In genomic region chr5:115491076-115491475, GRCm38 (mm10) we compare ENCODE assay signal across 8 mouse cellular contexts. TPM values are rescaled to one million over a fixed set of nuclear protein-coding genes. Genes with fewer than 3 reads are reported as not detected.
DNase-seq lines count a peak whose midpoint lies in the region; ATAC-seq and TF ChIP-seq lines count a peak whose summit lies in the region.

No protein-coding gene starts in this region.

- H3K4me2 ChIP-seq in kidney, postnatal 0 days (ENCODE audit: low read length) = peak overlapping the region; percentile 69
- peak overlapping the region; percentile 87; the same call in 1 of the 2 replicates for H3K4me2 ChIP-seq in midbrain, embryonic 15.5 days

- H3K27me3 ChIP-seq in kidney, postnatal 0 days (ENCODE audit: insufficient read depth, low read length) = no peaks in the 10 kb centered on the region
- no peaks in the 10 kb centered on the region for H3K27me3 ChIP-seq in midbrain, embryonic 15.5 days (replicated peaks)

- peak; percentile 27; the same call in 1 of the 2 replicates for TF ChIP-seq CTCF in kidney, postnatal 0 days (IDR thresholded peaks at IDR 0.05; ENCODE audit: low read depth)
- TF ChIP-seq CTCF in embryonic fibroblast, embryonic 13.5 days (IDR thresholded peaks at IDR 0.05; ENCODE audit: borderline replicate concordance, insufficient read depth, low read length) = no peak

- H3K9ac ChIP-seq in kidney, postnatal 0 days (ENCODE audit: low read depth, low read length) = no peak overlapping the region
- H3K9ac ChIP-seq in midbrain, embryonic 15.5 days = no peak overlapping the region

- no peak; the same call in 1 of the 2 replicates for TF ChIP-seq POLR2A in embryonic fibroblast, embryonic 13.5 days (IDR thresholded peaks at IDR 0.05; ENCODE audit: low read depth, low read length)

- DNase-seq in embryo, embryonic 10.5 days (ENCODE audit: low spot score) = peak; percentile 32
- DNase-seq in embryo, embryonic 10 days (ENCODE audit: low spot score) = no peak
- DNase-seq in kidney, postnatal 0 days (ENCODE audit: low spot score) = no peak
- no peak for DNase-seq in kidney, postnatal 4 days
- DNase-seq in urinary bladder, adult 18-20 months (ENCODE audit: low spot score in 2 of 2) = no peak
- no peak for DNase-seq in right cerebral cortex, postnatal 10 days (ENCODE audit: low spot score in 2 of 2)

- peaks cover 14% of the 10 kb centered on the region; the same call in 1 of the 2 replicates for H3K4me1 ChIP-seq in kidney, postnatal 0 days (replicated peaks; ENCODE audit: insufficient read depth, low read length)
- H3K4me1 ChIP-seq in embryonic fibroblast, embryonic 13.5 days (ENCODE audit: control insufficient read depth, insufficient read depth, low read length) = peaks cover 16% of the 10 kb centered on the region
- H3K4me1 ChIP-seq in midbrain, embryonic 15.5 days = peaks cover 26% of the 10 kb centered on the region

- 32% methylated on average over 5 of the region's 5 CpGs for WGBS in kidney, postnatal 0 days
- WGBS in midbrain, embryonic 15.5 days = 30% methylated on average over 5 of the region's 5 CpGs

- ATAC-seq in kidney, postnatal 0 days (replicated peaks; ENCODE audit: low FRiP score, low read depth) = no peak
- ATAC-seq in midbrain, embryonic 15.5 days (replicated peaks) = no peak

- no peaks in the 10 kb centered on the region for H3K9me3 ChIP-seq in kidney, postnatal 0 days (replicated peaks; ENCODE audit: low read length)
- no peaks in the 10 kb centered on the region for H3K9me3 ChIP-seq in midbrain, embryonic 15.5 days

- H3K4me3 ChIP-seq in kidney, postnatal 0 days (replicated peaks; ENCODE audit: low read depth, low read length) = no peak overlapping the region
- H3K4me3 ChIP-seq in embryonic fibroblast, embryonic 13.5 days (ENCODE audit: insufficient read depth, low read length) = no peak overlapping the region
- H3K4me3 ChIP-seq in midbrain, embryonic 15.5 days = no peak overlapping the region

- no peak overlapping the region for H3K27ac ChIP-seq in kidney, postnatal 0 days
- peak overlapping the region; percentile 35; the same call in 1 of the 2 replicates for H3K27ac ChIP-seq in embryonic fibroblast, embryonic 13.5 days (ENCODE audit: insufficient read depth, low read length)
- H3K27ac ChIP-seq in midbrain, embryonic 15.5 days = peak overlapping the region; percentile 100

- H3K36me3 ChIP-seq in kidney, postnatal 0 days (ENCODE audit: insufficient read depth, low read length) = no peaks in the 10 kb centered on the region
- H3K36me3 ChIP-seq in midbrain, embryonic 15.5 days (replicated peaks) = no peaks in the 10 kb centered on the region

RNA-seq across cellular contexts. Expression of gene Sirt4, which starts 6.6 kb away (rescaled TPM):
- polyA plus RNA-seq in kidney, postnatal 0 days (2015; fragmentation: Nextera tagmentation; extraction: Ambion mirVana) = 19.6 and 20.2 TPM in 2 replicates
- 12.8 and 18.5 TPM in 2 replicates for polyA plus RNA-seq in embryonic fibroblast, embryonic 13.5 days (2011; ENCODE audit: insufficient read length, low read depth, missing spikeins)
- 31.6 and 32.6 TPM in 2 replicates for polyA plus RNA-seq in midbrain, embryonic 15.5 days (2015; fragmentation: Nextera tagmentation; extraction: Ambion mirVana)

RNA-seq across cellular contexts. Expression of gene Pxn, which starts 15.4 kb away (rescaled TPM):
- polyA plus RNA-seq in kidney, postnatal 0 days (2015; fragmentation: Nextera tagmentation; extraction: Ambion mirVana) = 48.3 and 53.1 TPM in 2 replicates
- 25.7 and 35.2 TPM in 2 replicates for polyA plus RNA-seq in embryonic fibroblast, embryonic 13.5 days (2011; ENCODE audit: insufficient read length, low read depth, missing spikeins)
- polyA plus RNA-seq in midbrain, embryonic 15.5 days (2015; fragmentation: Nextera tagmentation; extraction: Ambion mirVana) = 20.4 and 20.9 TPM in 2 replicates

RNA-seq across cellular contexts. Expression of gene Pla2g1b, which starts 25.0 kb away (rescaled TPM):
- 0.97 and 0.98 TPM in 2 replicates for polyA plus RNA-seq in kidney, postnatal 0 days (2015; fragmentation: Nextera tagmentation; extraction: Ambion mirVana)
- polyA plus RNA-seq in embryonic fibroblast, embryonic 13.5 days (2011; ENCODE audit: insufficient read length, low read depth, missing spikeins) = not detected in 2 replicates
- not detected in 2 replicates for polyA plus RNA-seq in midbrain, embryonic 15.5 days (2015; fragmentation: Nextera tagmentation; extraction: Ambion mirVana)
